Mouse (Mus musculus): ENCODE data around the gene Gns.

Gns gene

DNA sequence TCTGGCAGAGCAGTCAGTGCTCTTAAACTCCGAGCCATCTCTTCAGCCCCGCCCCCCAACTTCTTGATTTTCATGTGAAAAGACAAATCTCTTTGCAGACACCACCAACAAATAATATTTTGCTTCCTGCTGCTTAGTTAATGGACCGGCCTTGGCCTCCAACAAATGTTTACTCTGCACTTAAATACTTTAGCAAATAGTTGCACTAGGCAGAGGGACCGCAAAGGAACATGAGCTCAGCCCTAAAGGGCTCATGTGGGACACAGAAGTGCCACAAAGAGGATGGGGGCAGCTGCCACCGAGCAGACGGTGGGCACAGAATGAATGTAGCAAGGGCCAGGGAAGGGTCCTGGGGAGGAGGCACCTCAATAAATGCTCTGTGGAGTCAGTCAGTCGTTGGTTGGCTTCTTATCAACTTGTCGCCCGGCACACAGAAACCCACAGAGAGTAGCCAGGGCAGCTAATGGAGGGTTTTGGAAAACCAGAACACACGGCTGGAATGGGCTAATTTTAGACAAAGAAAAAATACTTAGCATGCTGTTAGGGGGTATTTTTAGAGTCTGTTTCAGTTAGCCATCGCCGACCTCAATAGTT, 67.2 kb downstream of the Gns start:
- DNase-seq, result no peak

DNA sequence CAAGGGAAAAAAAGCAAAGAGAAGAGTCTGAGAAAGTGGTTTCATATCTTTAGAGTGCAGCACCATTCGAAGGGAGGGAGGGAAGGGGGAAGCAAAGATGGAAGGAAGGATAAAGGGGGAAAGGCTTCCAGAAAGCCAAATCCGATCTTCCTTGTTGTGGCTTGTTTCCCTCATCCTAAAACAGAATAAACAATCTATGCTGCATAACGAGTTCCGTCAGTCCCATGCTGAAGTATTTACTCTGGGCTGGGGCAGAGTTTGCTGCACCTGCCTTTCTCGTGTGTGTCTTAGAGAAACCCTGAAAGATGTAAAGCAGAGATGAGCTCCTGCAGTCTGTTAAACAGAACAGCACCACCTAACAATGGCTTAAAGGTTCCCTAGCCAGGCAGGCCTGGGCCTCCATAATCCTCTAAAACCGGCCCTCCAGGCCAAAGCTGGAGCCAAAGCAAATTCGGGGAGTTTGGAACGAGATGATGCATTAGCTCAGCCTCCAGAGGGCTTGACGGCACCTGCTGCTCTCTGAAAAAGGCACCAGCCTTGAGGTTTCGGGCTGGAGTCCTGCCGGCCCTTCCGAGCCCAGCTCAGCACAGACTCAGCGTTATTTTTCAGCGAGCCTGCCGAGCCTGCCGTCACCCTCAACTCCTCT, 67.9 kb downstream of the Gns start:
- DNase-seq, result peak; percentile 31

DNA sequence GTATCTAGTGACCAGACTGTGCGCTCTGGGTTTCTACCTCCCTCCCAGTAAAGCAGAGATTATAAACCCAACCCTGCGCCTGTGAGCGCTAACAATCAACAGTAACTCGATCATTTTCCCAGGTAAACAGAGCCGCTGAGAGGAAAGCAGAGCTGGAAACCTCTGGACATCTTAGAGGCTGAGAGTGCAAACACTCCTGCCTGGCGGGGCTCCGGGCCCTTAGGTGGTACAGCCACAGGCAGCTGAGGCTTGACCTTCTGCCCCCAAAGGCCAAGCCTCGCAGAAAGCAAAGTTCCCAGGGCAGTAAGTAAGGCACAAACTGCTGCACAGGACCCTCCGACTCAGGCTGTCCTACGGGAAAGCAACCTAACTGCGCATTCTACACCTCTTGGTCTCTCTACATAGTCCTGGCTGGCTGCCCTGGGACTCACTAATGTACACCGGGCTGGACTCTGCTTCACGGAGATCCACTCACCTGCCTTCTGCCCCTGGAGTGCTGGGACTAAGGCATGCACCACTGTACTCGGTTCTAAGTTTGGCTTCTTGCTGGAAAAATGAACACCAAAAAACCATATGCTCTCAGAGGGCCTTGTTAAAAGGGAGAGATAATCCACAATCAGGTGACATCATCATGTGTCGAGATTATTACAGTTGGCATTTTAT, 69.7 kb downstream of the Gns start:
- no peak for DNase-seq

DNA sequence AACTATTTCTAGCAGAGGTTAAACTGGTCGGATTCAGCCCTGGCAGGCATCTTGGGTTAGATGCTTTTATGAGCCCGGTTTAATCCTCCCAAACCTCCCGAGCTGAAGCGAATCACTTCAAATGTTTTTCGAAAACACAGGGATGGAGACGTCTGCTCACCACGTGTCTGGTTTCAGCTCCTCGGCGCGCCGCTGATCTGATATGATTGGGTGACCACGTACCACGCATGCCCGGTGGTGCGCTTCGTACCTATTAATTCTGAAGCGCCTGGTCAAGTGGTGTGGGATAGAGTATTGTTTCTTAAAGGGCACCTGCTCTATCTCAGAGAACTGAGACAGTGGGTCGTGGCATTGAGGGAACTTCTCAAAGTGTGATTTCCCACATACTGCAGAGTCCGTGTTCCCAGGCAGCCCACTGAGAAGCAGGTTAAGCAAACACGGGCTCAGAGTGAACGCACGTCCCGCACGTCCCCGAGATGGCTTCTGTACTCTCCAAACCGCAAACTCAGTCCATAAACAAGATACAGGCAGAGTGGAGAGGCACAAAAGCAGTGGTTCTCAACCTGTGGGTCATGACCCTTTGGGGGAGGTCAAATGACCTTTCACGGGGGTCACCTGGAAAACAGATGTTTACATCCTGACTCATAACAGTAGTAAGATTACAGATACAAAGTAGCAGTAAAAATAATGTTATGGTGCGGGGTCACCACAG, 70.8 kb downstream of the Gns start:
- no peak for DNase-seq

DNA sequence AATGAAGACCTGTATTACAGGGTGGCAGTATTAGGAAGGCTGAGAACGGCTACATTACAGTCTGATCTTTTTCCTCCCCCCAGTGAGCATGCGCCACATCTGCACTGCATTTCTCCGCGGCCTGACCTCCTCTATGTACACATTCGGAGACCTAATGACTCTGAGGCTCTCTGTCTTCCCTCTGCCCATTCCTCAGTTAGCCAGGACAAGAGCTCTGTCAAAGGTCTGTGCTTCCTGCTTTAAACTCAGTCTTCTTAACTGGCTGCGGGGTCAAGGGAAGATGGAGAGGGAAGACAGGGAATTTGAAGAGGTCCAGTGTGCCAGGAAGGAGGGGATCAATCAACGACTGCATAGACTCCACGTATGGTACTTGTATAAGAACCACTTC, 71.4 kb downstream of the Gns start:
- no peak for DNase-seq

DNA sequence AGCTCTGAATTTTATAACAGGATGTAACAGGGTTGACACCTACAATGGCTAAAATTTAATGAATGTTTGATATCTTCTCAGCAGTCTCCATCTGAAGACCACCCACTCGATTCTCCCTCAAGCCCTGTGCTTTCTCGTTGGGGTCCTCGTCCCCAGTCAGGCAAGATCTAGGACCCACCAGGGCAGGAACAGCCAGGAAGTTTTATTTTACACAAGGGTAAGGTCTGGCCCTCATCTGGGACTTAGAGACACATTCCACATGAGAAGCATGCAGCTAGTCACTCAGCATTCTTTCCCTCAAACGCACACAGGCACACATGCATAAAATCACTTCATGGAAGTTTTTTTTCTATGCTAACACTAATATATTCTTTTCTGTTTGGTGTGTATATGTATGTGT, 71.8 kb downstream of the Gns start:
- DNase-seq, result no peak

DNA sequence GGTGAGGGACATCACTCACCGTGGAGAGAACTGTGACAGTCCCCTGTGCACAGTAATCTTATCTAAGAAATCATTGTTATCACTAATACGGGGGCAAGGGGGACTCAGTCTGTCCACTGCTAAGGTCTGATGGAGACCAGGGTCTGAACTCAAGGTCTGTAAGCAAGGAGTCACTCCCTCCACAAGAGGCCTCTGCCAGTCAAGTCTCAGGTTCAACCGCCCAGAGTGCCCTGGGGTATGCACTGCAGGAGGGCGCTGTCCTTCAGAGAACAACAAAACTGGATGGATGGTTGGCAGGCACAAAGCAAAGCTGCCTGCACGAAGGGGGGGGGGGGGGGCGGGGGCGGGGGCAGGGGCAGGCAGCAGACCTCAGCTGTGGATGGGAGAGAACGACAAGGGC, 73.2 kb downstream of the Gns start:
- DNase-seq, result no peak

DNA sequence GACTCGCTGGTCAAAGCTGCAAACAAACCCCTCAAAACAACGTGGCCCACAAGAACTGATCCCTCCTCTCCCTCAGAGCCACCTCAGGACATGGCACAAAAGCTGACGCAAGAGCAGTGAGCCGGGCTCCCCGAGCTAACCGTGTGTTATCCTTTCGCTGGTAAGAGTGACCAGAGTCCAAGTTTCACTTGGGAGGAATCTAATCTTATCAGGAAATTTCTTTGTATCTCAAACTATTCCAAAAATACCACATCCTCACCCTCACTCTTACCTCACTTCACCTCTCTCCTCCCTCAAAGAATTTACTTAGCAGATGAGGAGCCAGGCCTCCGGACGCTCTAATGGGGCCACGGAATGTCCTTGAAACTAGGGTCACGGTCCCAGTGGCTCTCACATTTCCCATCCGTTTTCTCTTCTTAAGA, 74.4 kb downstream of the Gns start:
- no peak for DNase-seq

DNA sequence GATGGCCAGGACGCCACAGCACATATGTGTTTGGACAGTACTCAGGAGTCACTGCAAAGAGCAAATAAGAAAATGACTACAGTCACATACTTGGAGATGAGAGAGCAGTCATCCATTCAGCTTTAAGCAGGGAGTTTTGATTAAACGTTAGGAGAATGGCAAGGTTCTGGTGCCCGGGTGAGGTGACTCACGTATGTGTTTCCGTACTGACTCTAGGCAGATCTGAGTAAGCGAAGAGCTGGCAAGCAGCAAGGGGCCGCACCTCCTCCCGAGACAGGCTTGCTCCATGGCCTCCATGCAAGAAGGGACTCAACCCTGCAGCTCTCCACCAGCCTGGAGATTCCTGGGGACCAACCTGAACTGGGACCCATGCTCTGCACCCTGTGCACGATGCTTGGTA, 78.9 kb downstream of the Gns start:
- DNase-seq, result no peak

DNA sequence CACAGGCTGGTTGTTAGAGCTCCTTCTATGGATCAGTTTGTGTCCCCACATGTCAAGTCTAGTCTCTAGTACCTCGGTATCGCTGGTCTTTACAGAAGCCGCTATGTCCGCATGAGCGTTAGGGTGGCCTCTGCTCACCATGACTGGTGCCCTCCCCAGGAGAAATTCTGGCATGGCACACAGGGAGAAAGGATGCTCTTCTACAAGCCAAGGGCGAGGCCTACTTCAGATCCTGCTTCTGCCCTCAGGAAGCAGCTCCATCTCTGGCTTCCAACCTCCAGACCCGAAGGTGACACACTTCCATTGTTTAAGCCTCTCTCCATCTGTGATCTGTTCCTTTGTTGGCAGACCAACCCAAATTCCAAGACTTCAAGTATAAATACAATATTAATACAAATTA, 79.3 kb downstream of the Gns start:
- no peak for DNase-seq

DNA sequence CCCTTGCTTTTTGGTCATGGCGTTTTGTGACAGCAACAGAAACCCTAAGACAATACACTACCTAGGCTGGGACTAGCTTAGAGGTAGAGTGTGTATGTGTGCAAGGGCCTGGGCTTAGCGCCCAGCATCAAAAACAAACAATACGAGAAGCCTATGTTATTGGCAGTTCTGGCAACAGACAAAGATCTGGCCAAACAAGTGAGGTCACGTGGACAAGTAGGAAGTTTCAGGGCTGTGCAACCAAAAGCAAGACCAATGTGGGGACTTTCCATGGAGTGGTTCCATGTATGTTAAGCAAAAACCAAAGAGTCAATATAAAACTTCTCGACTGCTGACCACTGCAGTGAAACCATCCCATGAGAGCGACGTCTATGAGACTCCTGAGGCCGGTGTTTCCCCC, 80.9 kb downstream of the Gns start:
- DNase-seq, result no peak
